Mouse (Mus musculus): Measurements from ENCODE around the gene Sdk2. TPM values are rescaled to one million over a fixed set of nuclear protein-coding genes. Genes with fewer than 3 reads are reported as not detected.

Gene Sdk2
- polyA plus RNA-seq, 1 experiment: 3.0 TPM

- no peaks in the 10 kb centered on the region for H3K27me3 ChIP-seq (ENCODE audit: control insufficient read depth, insufficient read depth, low read length)
- H3K4me3 ChIP-seq (ENCODE audit: extremely low read depth, insufficient read depth, insufficient read length): no peak overlapping the region
- H3K4me1 ChIP-seq (ENCODE audit: control insufficient read depth, insufficient read depth, insufficient read length): no peaks in the 10 kb centered on the region
- no peak for DNase-seq (ENCODE audit: low read depth in 1 of 2, low spot score in 2 of 2)
- no peak for TF ChIP-seq CTCF (IDR thresholded peaks at IDR 0.05; ENCODE audit: extremely low read depth, insufficient read depth, insufficient read length, insufficient replicate concordance)
- 85% methylated on average over 11 of the region's 11 CpGs for WGBS
- no peaks in the 10 kb centered on the region; the same call in 1 of the 2 replicates for H3K36me3 ChIP-seq (ENCODE audit: control insufficient read depth, insufficient read depth, low read length)
- H3K27ac ChIP-seq (ENCODE audit: insufficient read depth, low read length): no peak overlapping the region; the same call in 1 of the 2 replicates
Measured at GRCm38 (mm10) chr11:113747725-113748380, 319.0 kb downstream of the Sdk2 start.

GRCm38 (mm10) chr11:113747056-113747455 is 319.8 kb downstream of the Sdk2 start:
- DNase-seq (ENCODE audit: low read depth in 1 of 2, low spot score in 2 of 2): no peak
- Histone ChIP-seq H3K4me1 (ENCODE audit: control insufficient read depth, insufficient read depth, insufficient read length) (no peaks in the 10 kb centered on the region), H3K27me3 (ENCODE audit: control insufficient read depth, insufficient read depth, low read length) (no peaks in the 10 kb centered on the region), H3K4me3 (ENCODE audit: extremely low read depth, insufficient read depth, insufficient read length) (peak overlapping the region; percentile 5; the same call in 1 of the 2 replicates), H3K36me3 (ENCODE audit: control insufficient read depth, insufficient read depth, low read length) (no peaks in the 10 kb centered on the region; the same call in 1 of the 2 replicates), H3K27ac (ENCODE audit: insufficient read depth, low read length) (peak overlapping the region; percentile 11; the same call in 1 of the 2 replicates)
- TF ChIP-seq CTCF (IDR thresholded peaks at IDR 0.05; ENCODE audit: extremely low read depth, insufficient read depth, insufficient read length, insufficient replicate concordance) (no peak), POLR2A (IDR thresholded peaks at IDR 0.05; ENCODE audit: low read depth, low read length) (no peak)
- 21% methylated on average over 16 of the region's 16 CpGs for WGBS

- TF ChIP-seq POLR2A (IDR thresholded peaks at IDR 0.05; ENCODE audit: low read depth, low read length) (no peak), CTCF (IDR thresholded peaks at IDR 0.05; ENCODE audit: extremely low read depth, insufficient read depth, insufficient read length, insufficient replicate concordance) (no peak)
- no peaks in the 10 kb centered on the region for H3K4me1 ChIP-seq (ENCODE audit: control insufficient read depth, insufficient read depth, insufficient read length)
- H3K36me3 ChIP-seq (ENCODE audit: control insufficient read depth, insufficient read depth, low read length): no peaks in the 10 kb centered on the region; the same call in 1 of the 2 replicates
- no peaks in the 10 kb centered on the region for H3K27me3 ChIP-seq (ENCODE audit: control insufficient read depth, insufficient read depth, low read length)
- H3K4me3 ChIP-seq (ENCODE audit: extremely low read depth, insufficient read depth, insufficient read length): no peak overlapping the region
- DNase-seq (ENCODE audit: low read depth in 1 of 2, low spot score in 2 of 2): no peak
- no peak overlapping the region for H3K27ac ChIP-seq (ENCODE audit: insufficient read depth, low read length)
- WGBS: 77% methylated on average over 4 of the region's 4 CpGs
Measured at GRCm38 (mm10) chr11:113745961-113746360, 320.9 kb downstream of the Sdk2 start.

- DNase-seq (ENCODE audit: low read depth in 1 of 2, low spot score in 2 of 2): no peak
- Histone ChIP-seq H3K27me3 (ENCODE audit: control insufficient read depth, insufficient read depth, low read length) (no peaks in the 10 kb centered on the region), H3K4me3 (ENCODE audit: extremely low read depth, insufficient read depth, insufficient read length) (no peak overlapping the region), H3K4me1 (ENCODE audit: control insufficient read depth, insufficient read depth, insufficient read length) (0 out of 2 replicates have a peak, but pooled peaks cover 2% of the 10 kb centered on the region), H3K27ac (ENCODE audit: insufficient read depth, low read length) (no peak overlapping the region), H3K36me3 (ENCODE audit: control insufficient read depth, insufficient read depth, low read length) (no peaks in the 10 kb centered on the region; the same call in 1 of the 2 replicates)
- 94% methylated on average over 1 of the region's 1 CpGs for WGBS
- TF ChIP-seq CTCF (IDR thresholded peaks at IDR 0.05; ENCODE audit: extremely low read depth, insufficient read depth, insufficient read length, insufficient replicate concordance) (no peak), POLR2A (IDR thresholded peaks at IDR 0.05; ENCODE audit: low read depth, low read length) (no peak)
Measured at GRCm38 (mm10) chr11:113742998-113743397, 323.8 kb downstream of the Sdk2 start.

GRCm38 (mm10) chr11:113740100-113740499 is 326.7 kb downstream of the Sdk2 start:
- H3K36me3 ChIP-seq (ENCODE audit: control insufficient read depth, insufficient read depth, low read length): no peaks in the 10 kb centered on the region; the same call in 1 of the 2 replicates
- TF ChIP-seq POLR2A (IDR thresholded peaks at IDR 0.05; ENCODE audit: low read depth, low read length): no peak
- no peak for TF ChIP-seq CTCF (IDR thresholded peaks at IDR 0.05; ENCODE audit: extremely low read depth, insufficient read depth, insufficient read length, insufficient replicate concordance)
- no peak for DNase-seq (ENCODE audit: low read depth in 1 of 2, low spot score in 2 of 2)
- no peak overlapping the region for H3K4me3 ChIP-seq (ENCODE audit: extremely low read depth, insufficient read depth, insufficient read length)
- WGBS: 89% methylated on average over 7 of the region's 7 CpGs
- no peaks in the 10 kb centered on the region for H3K27me3 ChIP-seq (ENCODE audit: control insufficient read depth, insufficient read depth, low read length)
- peaks cover 6% of the 10 kb centered on the region; the same call in 1 of the 2 replicates for H3K4me1 ChIP-seq (ENCODE audit: control insufficient read depth, insufficient read depth, insufficient read length)
- H3K27ac ChIP-seq (ENCODE audit: insufficient read depth, low read length): no peak overlapping the region

- Histone ChIP-seq H3K4me1 (ENCODE audit: control insufficient read depth, insufficient read depth, insufficient read length) (peaks cover 6% of the 10 kb centered on the region; the same call in 1 of the 2 replicates), H3K36me3 (ENCODE audit: control insufficient read depth, insufficient read depth, low read length) (no peaks in the 10 kb centered on the region; the same call in 1 of the 2 replicates), H3K27ac (ENCODE audit: insufficient read depth, low read length) (no peak overlapping the region), H3K4me3 (ENCODE audit: extremely low read depth, insufficient read depth, insufficient read length) (no peak overlapping the region), H3K27me3 (ENCODE audit: control insufficient read depth, insufficient read depth, low read length) (no peaks in the 10 kb centered on the region)
- DNase-seq (ENCODE audit: low read depth in 1 of 2, low spot score in 2 of 2): no peak
- TF ChIP-seq CTCF (IDR thresholded peaks at IDR 0.05; ENCODE audit: extremely low read depth, insufficient read depth, insufficient read length, insufficient replicate concordance): no peak
- TF ChIP-seq POLR2A (IDR thresholded peaks at IDR 0.05; ENCODE audit: low read depth, low read length): no peak
- WGBS: 88% methylated on average over 8 of the region's 8 CpGs
Measured at GRCm38 (mm10) chr11:113739213-113739612, 327.6 kb downstream of the Sdk2 start.

GRCm38 (mm10) chr11:113737912-113738311 is 328.9 kb downstream of the Sdk2 start:
- Histone ChIP-seq H3K36me3 (ENCODE audit: control insufficient read depth, insufficient read depth, low read length) (no peaks in the 10 kb centered on the region), H3K4me3 (ENCODE audit: extremely low read depth, insufficient read depth, insufficient read length) (no peak overlapping the region), H3K4me1 (ENCODE audit: control insufficient read depth, insufficient read depth, insufficient read length) (peaks cover 9% of the 10 kb centered on the region; the same call in 1 of the 2 replicates), H3K27ac (ENCODE audit: insufficient read depth, low read length) (no peak overlapping the region), H3K27me3 (ENCODE audit: control insufficient read depth, insufficient read depth, low read length) (no peaks in the 10 kb centered on the region)
- DNase-seq (ENCODE audit: low read depth in 1 of 2, low spot score in 2 of 2): no peak
- WGBS: 42% methylated on average over 8 of the region's 8 CpGs
- TF ChIP-seq POLR2A (IDR thresholded peaks at IDR 0.05; ENCODE audit: low read depth, low read length): no peak
- no peak for TF ChIP-seq CTCF (IDR thresholded peaks at IDR 0.05; ENCODE audit: extremely low read depth, insufficient read depth, insufficient read length, insufficient replicate concordance)
